Mouse (Mus musculus): ENCODE results near the gene Maml3.

DNA sequence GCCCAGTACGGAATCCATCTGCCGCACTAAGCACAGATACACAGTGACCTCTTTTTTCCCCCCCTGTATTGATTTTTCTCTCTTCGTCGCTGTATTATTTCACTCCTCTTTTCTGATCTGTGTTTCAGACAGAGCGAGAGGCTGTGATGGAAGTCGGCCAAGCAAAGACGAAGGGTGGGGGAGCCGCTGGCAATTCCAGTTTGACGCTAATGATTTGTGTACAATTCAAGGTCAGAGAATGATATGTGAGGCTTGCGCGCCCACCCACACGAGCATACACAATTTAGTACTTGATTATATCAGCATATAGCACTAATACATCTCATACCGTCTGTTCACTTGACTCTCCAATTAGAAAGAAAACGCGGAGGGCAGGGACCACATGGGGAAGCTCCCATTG, 271.9 kb downstream of the Maml3 start:
- TF ChIP-seq CTCF (IDR thresholded peaks at IDR 0.05; ENCODE audit: borderline replicate concordance, extremely low read depth, insufficient read depth, insufficient read length) (no peak), POLR2A (IDR thresholded peaks at IDR 0.05; ENCODE audit: borderline replicate concordance, extremely low read depth, insufficient read depth, insufficient read length, poor library complexity, severe bottlenecking) (no peak)

Data from brain, embryonic 14.5 days (tissue).